Mouse (Mus musculus): ENCODE data around the gene Sorcs3. TPM values are rescaled to one million over a fixed set of nuclear protein-coding genes. Genes with fewer than 3 reads are reported as not detected.

The Sorcs3 gene
- total and polyA plus RNA-seq, 3 experiments: not detected

DNA sequence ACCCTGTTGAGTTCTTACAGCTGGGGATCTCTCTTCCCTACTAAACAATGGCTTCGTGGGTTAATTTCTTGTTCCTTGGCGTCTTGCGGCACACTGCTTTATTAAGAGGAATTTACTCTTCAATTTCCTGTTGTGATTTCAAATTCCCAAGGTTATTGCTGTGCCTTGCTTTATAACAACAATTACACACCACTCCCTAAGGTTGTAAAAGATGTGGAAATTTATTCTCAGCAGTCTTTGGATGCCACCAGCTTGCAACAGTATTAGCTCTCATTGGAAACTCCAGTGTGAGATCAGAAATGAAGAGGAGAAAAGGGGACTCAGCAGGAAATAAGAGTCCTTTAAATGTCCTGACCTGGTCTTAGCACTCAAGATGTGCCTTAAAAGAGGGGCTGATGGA is 641.9 kb downstream of the Sorcs3 start:
- DNase-seq: no peak

DNA sequence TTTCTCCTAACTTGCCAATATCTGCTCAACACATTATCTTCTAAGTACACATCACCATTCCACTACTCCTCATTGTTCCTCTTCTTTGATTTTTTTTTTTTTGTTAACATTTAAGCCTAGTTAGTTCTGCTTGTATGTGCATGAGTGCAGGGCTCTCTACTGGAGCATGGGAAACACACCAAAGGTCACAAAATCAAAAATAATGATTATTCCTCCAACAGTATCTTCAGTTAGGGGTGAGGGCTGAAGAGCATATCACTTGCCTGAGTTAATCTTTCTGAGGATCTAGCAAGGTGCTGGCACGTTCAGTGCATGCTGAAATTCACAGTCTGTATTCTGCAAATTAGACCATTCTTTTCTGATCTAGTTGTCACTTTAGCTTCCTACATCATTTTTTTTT is 644.6 kb downstream of the Sorcs3 start:
- DNase-seq: no peak
